Mouse (Mus musculus) T-helper 17 cell (primary cell): ENCODE results near the gene Casq2.

Experiments
- in situ Hi-C, 2 experiments: fragments of 300-600 bp; cut with MboI, MseI; formaldehyde crosslinking; loops; 1 replicate in 1 of 2; 2 replicates in 1 of 2; pipeline ENCODE4 v1.15.1; 2025; ENCODE audit warnings: high pct_unique_total_duplicates in 2 of 2

Casq2 gene

GRCm38 (mm10) chr3:102071016-102071415, 15.2 kb upstream of the Casq2 start:
- in situ Hi-C loops = no loop called here

GRCm38 (mm10) chr3:102079413-102079812, 6.8 kb upstream of the Casq2 start:
- in situ Hi-C loops = loop anchor here in 1 of 2 experiments (25.0 kb wide), 1 partner anchor 733 kb away; no protein-coding TSS in a partner anchor

GRCm38 (mm10) chr3:102081862-102082261, 4.4 kb upstream of the Casq2 start:
- in situ Hi-C loops = loop anchor here (10.0 to 25.0 kb wide), 2 partner anchors 723 to 730 kb away; no protein-coding TSS in a partner anchor

- in situ Hi-C loops = loop anchor here (10.0 to 25.0 kb wide), 2 partner anchors 721 to 729 kb away; no protein-coding TSS in a partner anchor
These were observed 2.5 kb upstream of the Casq2 start for GRCm38 (mm10) chr3:102083589-102084230.

GRCm38 (mm10) chr3:102084833-102085491, 1.3 kb upstream of the Casq2 start:
- in situ Hi-C loops = loop anchor here (5.0 to 25.0 kb wide), 3 partner anchors 607 to 727 kb away; no protein-coding TSS in a partner anchor

- in situ Hi-C loops = loop anchor here (5.0 to 25.0 kb wide), 3 partner anchors 607 to 727 kb away; no protein-coding TSS in a partner anchor
These were observed 496 bp upstream of the Casq2 start for GRCm38 (mm10) chr3:102085719-102086118.

GRCm38 (mm10) chr3:102094841-102095240, 8.6 kb downstream of the Casq2 start:
- in situ Hi-C loops = loop anchor here in 1 of 2 experiments (25.0 kb wide), 1 partner anchor 717 kb away; no protein-coding TSS in a partner anchor

- in situ Hi-C loops = loop anchor here in 1 of 2 experiments (25.0 kb wide), 1 partner anchor 717 kb away; no protein-coding TSS in a partner anchor
These were observed 9.2 kb downstream of the Casq2 start for GRCm38 (mm10) chr3:102095412-102095811.

GRCm38 (mm10) chr3:102096366-102096765, 10.2 kb downstream of the Casq2 start:
- in situ Hi-C loops = loop anchor here in 1 of 2 experiments (25.0 kb wide), 1 partner anchor 716 kb away; no protein-coding TSS in a partner anchor

GRCm38 (mm10) chr3:102096976-102097375, 10.8 kb downstream of the Casq2 start:
- in situ Hi-C loops = loop anchor here in 1 of 2 experiments (25.0 kb wide), 1 partner anchor 715 kb away; no protein-coding TSS in a partner anchor

- in situ Hi-C loops = loop anchor here in 1 of 2 experiments (25.0 kb wide), 1 partner anchor 713 kb away; no protein-coding TSS in a partner anchor
These were observed 13.0 kb downstream of the Casq2 start for GRCm38 (mm10) chr3:102099242-102099641.

GRCm38 (mm10) chr3:102099793-102100192, 13.6 kb downstream of the Casq2 start:
- in situ Hi-C loops = loop anchor here in 1 of 2 experiments (10.0 to 25.0 kb wide), 2 partner anchors 545 to 713 kb away; no protein-coding TSS in a partner anchor

GRCm38 (mm10) chr3:102101445-102101844, 15.2 kb downstream of the Casq2 start:
- in situ Hi-C loops = loop anchor here in 1 of 2 experiments (10.0 kb wide), 1 partner anchor 547 kb away; no protein-coding TSS in a partner anchor

GRCm38 (mm10) chr3:102103811-102104565, 17.8 kb downstream of the Casq2 start:
- in situ Hi-C loops = loop anchor here in 1 of 2 experiments (10.0 kb wide), 1 partner anchor 549 kb away; no protein-coding TSS in a partner anchor

GRCm38 (mm10) chr3:102108201-102108600, 22.0 kb downstream of the Casq2 start:
- in situ Hi-C loops = loop anchor here in 1 of 2 experiments (10.0 kb wide), 1 partner anchor 553 kb away; no protein-coding TSS in a partner anchor

- in situ Hi-C loops = no loop called here
These were observed 25.9 kb downstream of the Casq2 start for GRCm38 (mm10) chr3:102111979-102112599.

GRCm38 (mm10) chr3:102120947-102121346, 34.7 kb downstream of the Casq2 start:
- in situ Hi-C loops = loop anchor here in 1 of 2 experiments (5.0 kb wide), 1 partner anchor 104 kb away; no protein-coding TSS in a partner anchor

- in situ Hi-C loops = loop anchor here in 1 of 2 experiments (5.0 kb wide), 1 partner anchor 105 kb away; no protein-coding TSS in a partner anchor
These were observed 35.8 kb downstream of the Casq2 start for GRCm38 (mm10) chr3:102122046-102122445.

GRCm38 (mm10) chr3:102123654-102124053, 37.4 kb downstream of the Casq2 start:
- in situ Hi-C loops = loop anchor here in 1 of 2 experiments (5.0 kb wide), 1 partner anchor 106 kb away; no protein-coding TSS in a partner anchor

GRCm38 (mm10) chr3:102125546-102125945, 39.3 kb downstream of the Casq2 start:
- in situ Hi-C loops = no loop called here
